Mouse (Mus musculus) spleen, embryonic (tissue): ENCODE measurements at regions not wholly inside any gene's neighbourhood (a gene's known extent, or its start where the extent isn't known, plus 50 kb on each side); places are given as distances from the start of the nearest gene placed in this dataset.

ENCODE experiments used
- CTCF ChIA-PET: fragments of 350-600 bp; sonication (Branson Sonifier 250); formaldehyde crosslinking; loops from one replicate; lab custom pipeline; 2022; lab: Charles Lee

DNA sequence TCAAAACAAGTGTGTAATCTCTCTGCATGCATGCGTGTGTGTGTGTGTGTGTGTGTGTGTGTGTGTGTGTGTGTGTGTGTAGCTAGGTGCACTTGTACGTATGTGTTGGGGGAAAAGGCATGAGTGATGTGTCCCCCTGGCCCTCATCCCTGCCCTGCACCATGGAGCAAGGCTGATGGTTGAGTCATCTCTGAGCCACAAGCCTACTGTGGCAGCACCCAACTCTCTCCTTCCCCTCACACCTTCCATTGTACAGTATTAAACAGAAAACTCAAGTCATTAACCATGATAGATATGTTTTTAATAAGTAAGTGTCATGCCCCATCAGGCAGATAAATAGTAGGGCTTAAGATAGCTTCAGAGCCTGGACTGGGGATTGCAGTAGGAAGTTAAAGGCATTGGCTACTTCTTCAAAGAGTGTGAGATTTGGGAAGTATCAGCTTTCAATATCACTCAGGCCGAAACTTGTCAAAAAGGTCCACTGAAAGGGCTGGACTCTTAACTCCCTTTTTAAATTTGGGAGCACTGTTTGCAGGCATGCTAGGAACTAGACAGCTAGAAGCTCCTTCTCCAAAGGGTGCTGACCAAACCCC, 278.2 kb downstream of the Maf start:
- CTCF ChIA-PET, result interaction anchor here (1.2 kb wide), 1 partner anchor 8 kb away, joined by 3 read pairs; no protein-coding TSS in a partner anchor

DNA sequence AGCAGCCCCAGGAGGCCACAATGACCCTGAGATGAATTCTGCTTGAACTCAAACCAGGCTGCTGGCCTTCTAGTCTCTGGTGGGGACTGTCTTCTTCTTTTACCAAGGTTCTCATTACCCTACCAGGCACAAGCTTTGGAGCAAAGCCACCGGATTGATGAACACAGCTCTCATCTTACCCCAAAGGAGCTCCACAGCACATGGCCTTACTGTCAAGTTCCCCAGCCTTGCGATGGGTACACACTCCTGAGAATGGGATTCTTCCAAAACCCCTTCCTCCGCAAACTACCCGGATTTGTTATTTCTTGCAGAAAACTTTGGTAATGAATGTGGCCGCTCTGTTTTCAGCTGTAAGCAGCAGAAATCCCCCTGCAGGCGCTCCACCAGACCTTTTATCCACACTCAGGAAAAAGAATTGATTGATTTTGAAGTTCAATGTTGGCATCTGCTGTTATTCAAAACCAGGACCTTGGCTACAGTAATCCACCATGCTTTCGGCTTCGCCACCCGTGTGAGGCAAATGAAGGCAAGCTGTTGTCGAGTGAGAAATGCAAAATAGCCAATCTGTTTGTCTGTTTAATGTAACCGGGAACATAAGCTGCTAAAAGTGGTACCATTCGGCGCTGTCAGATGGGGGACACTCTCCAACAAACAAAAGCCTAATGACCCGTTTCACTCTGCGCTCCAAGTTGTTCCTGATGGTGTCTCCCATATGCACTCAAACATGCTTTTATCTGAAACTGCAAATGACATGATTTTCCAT, 278.9 kb downstream of the Maf start:
- CTCF ChIA-PET, result no interaction called here

DNA sequence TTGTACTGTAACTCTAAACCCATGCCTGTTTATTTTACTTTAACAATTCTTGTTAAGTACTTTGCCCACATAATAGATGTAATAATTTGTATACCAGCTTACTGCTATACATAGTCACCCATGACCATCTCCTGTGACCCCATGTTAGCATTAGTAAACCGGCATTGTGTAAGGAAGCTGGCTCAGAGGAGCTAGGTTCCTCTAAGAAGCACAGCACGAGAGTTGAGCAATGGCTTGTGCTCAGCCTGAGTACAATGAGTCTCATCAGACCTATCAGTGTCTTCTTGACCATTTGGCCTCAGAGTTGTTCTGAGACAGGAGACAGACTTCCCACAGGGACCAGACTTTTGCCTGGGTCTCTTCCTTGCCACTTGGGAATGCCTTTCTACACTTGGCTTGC, 279.6 kb downstream of the Maf start:
- CTCF ChIA-PET, result no interaction called here

DNA sequence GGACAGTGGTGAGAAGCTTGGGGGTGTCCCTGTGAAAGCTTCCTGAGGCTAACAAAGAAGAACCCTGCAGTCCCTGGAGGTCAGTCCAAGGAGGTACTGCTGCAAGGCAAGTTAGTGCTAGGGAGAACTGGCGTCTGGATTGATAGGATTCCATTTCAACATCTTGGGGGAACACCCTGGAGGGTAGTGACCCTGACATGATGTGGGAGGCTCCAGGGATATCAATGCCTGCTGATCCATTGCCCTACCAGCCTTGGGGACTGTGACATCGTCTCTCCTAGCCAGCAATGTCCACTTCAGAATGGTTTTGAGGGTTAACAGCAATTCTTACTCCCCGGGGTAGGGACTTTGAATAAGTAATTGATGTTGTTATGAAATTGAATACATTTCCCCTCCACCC, 280.1 kb downstream of the Maf start:
- CTCF ChIA-PET, result no interaction called here

DNA sequence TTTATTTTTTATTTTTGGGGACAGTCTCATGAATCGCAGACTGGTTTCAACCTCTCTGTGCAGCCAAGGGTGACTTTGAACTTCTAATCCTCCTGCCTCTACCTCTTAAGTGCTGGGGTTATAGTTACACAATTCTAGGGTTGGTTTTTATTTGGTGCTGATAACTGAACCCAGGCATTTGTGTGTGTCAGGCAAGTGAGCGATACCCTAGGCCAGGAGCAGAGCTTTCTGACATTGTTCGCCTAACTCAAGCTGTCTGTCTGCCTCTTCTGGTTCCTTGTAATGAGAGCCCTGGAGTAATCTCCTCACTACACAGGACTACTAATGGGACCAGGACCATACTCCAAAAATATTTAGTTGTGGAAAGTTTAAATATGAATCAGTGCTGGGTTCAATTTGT, 281.1 kb downstream of the Maf start:
- CTCF ChIA-PET, result no interaction called here

DNA sequence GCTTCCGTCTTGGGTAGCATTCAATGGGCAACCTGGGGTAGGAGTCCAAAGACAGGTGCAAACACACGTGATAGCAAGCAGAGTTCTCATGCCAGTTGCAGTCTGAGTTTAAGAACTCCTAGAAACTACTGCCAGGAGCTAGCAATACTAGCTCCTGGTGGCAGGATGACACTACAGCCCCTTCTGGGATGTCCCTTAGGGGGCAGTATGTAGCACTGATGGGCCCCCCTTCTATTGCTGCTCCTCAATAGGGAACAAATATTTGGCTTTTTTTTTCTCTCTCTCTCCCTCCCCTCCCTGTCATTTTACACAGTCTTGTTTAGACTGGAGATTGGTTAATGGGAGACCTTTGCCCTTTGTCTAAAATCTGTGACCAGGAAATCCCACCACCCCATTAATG, 282.2 kb downstream of the Maf start:
- CTCF ChIA-PET, result interaction anchor here (0.6 kb wide), 1 partner anchor 966 kb away, joined by 3 read pairs; no protein-coding TSS in a partner anchor

DNA sequence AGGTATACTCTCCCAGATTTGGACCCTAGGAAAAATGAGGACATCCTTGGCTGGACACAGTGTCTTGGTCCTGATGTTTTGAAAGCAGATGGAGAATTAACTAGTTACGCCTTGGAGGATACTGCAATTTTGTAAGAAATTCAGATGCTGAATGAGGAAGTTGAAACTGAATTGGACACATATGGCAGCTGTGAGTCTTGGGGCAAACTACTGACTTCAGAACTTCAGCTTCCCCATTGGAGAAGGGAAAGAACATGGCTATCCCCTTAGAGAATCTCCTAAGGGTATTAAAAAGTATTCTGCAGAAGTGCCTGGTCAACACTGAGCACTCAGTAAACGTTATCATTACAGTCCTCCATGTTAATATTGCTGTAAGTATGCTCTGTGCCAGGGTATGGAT, 283.9 kb downstream of the Maf start:
- CTCF ChIA-PET, result no interaction called here

DNA sequence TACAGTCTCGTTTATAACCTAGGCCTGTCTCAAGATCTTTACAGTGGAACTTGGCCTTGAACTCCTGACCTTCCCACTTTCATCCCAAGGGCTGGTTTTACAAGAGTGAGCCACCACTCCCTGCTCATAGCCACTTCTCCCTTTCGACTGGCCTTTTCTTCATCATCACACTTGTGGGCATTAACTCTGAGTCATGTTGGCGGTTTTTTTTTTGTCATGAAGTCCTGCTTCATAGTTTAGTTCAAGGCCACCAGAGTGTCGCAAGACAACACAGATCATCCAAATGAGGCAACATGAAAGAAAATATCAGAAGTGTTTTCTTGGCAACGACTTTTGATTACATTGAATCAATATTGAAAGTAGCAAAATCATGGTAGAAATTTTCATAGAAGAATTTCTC, 284.5 kb downstream of the Maf start:
- CTCF ChIA-PET, result no interaction called here

DNA sequence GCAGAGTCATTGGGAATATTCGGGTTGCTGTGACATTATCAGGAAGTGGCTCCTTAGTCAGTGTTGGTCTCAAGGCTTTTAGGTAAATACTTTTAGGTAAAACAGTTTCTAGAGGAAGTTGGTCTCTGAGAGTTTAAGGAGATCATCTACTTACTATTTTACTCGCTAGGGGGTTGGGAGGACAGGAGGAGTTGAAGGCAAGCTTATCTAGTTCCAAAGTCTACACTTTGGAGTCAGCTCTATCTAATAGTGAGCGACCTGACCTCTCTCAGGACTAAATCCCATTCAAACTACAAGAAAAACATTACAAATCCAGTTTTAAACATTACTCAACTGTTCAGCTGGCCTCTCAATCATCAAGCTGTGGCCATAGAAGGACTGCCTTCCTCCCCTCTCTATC, 287.1 kb downstream of the Maf start:
- CTCF ChIA-PET, result no interaction called here

DNA sequence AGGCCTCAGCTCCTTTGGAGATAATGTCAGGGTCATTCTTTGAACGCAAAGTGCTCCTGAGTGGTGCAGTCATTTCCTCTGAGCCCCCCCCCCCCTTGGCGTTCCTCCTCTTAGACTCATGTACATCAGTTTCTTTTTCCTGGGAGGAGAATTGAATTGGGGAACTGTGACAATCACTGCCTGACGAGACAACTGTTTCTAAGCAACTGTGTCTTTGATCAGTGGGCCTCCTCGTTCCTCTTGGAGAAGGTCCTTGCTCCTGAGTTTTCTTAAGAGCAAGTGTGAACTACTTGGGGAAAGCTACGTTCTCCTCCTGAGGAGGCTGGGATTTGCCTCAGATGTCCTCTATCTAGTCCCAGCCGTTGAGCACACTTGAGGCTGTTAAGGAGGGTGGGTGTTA, 287.5 kb downstream of the Maf start:
- CTCF ChIA-PET, result interaction anchor here (0.7 kb wide), 1 partner anchor 21 kb away, joined by 3 read pairs; no protein-coding TSS in a partner anchor

DNA sequence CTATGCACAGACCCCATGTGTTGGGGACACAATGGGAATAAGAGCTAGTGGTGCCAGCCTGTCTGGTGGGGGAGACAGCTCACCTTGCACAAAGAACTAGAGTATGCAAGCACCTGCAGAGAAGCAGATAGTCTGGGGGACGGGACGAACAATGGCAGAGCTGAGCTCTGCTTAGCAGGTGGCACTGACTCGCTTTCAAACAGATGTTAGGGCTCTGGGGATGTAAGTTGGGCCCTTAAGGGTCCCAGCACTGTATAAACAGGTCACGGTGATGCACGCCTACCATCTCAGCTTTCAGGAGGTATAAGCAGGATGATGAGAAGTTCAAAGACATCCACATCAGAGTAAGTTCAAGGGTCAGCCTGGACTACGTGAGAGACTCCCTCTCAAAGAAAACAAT, 289.5 kb downstream of the Maf start:
- CTCF ChIA-PET, result interaction anchor here (0.5 to 0.7 kb wide), 2 partner anchors 45 to 234 kb away, joined by 3 to 9 read pairs; no protein-coding TSS in a partner anchor

DNA sequence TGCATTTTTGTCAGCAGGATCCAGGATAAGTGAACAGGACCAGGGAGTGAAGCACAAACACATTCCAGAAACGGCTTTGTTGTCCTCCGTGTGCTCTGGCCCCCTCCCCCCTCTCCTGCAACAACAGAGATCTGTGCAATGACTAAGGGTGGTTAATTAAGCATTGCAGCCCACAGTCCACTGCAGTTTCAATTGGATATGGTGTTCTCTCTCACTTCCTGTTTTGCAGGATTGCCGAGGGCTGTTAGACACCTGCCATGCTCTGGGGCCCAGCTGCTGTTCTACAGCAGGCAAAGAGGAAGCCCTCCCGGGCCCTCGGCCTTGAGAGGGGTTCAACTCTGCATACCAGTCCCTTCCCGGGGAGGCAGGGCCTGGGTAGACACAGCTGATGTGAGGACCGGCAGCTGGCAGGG, 293.5 kb downstream of the Maf start:
- CTCF ChIA-PET, result interaction anchor here (0.6 kb wide), 1 partner anchor 605 kb away, joined by 4 read pairs; no protein-coding TSS in a partner anchor

DNA sequence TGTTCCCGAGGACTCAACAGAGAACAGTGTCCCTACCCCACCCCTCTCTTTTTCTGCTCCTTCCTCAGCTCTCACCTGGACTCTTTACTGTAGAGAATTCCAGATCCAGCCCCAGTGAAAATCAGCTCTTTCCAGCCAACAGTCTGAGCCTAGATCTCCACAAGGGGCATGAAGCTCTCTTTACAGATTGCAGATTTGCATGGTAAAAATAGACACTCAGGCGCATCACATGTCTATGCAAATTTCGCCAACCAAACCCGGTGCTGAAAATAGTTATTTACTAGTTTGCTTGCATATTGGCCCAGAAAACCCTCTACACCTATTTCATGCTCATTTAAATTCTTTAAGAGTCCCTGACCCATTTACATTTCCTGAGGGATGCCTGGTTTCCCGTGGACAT, 295.8 kb downstream of the Maf start:
- CTCF ChIA-PET, result interaction anchor here (0.6 to 1.4 kb wide), 2 partner anchors 10 to 297 kb away, joined by 4 to 5 read pairs; no protein-coding TSS in a partner anchor

DNA sequence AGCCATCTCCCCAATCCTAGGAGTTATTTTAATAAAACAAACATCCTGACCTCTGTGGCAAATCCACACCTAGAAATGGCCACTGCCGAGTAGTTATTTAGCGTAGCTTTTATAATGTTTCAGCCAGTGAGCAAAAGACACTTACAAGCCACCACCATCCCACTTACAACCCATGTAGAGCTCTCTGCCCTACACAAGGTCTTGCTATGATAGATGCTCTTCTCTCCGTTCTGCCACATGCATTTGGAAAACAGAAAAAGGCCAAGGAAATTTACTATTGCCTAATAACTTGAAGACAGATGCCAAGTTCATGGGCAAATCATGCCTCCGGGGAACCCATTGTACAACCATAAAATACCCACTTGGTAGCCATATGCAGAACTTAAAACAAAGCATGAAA, 296.5 kb downstream of the Maf start:
- CTCF ChIA-PET, result interaction anchor here (1.4 kb wide), 1 partner anchor 9 kb away, joined by 5 read pairs; no protein-coding TSS in a partner anchor

DNA sequence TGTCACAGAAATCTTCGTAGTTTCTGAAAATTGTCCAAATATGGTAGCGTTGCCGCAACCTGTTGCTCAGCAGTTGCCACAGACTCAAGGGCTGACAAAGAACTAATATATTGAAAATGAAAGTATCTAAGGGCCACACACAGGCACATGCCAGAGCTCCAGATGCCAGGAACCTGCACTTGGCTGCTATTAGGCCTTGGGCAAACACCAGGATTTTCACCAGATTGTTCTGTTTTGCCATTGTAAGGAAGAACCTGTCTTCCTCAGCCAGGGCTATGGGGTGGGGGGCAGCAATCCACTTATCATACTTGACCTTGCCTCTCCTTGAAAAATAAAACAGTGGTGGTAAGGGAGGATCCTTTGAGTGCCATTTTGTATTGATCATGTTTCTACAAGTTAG, 297.4 kb downstream of the Maf start:
- CTCF ChIA-PET, result interaction anchor here (0.7 kb wide), 1 partner anchor 81 kb away, joined by 12 read pairs; no protein-coding TSS in a partner anchor

DNA sequence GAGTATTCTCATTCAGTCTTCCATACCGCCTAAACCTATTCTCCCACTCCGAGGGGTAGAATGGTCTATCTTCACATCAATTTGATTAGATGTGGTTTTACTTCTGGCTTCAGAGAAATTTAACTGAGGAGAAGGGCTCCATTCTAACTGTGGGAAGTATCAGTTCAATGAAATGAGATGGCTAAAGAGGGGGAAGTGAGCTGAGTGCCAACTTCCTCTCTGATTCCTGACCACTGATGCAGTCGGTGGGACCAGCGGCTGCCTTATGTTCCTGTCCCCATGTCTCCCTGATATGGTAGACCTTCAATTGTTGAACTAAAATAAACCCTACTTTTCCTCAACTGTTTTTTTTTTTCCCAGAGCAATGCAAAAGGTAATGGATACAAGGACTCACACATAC, 300.1 kb downstream of the Maf start:
- CTCF ChIA-PET, result no interaction called here

DNA sequence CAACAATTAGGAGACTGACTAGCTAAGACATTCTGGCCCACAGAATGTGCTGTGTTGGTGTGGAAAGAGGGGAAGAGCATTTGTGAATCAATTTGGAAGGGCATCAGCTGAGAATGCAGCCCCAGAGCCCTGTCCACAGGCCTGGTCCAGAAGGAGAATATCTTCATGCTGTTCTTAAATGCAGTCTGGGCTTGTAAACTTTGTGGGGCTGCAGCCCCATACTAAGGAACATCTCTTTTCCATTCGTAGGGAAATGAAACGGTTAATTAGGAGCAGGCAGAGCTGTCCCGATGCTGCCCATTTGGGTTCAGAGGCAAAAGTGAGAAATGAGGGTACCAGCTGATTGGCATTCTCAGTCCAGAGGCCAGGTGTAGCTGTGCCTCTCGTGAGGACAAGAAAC, 304.0 kb downstream of the Maf start:
- CTCF ChIA-PET, result no interaction called here

DNA sequence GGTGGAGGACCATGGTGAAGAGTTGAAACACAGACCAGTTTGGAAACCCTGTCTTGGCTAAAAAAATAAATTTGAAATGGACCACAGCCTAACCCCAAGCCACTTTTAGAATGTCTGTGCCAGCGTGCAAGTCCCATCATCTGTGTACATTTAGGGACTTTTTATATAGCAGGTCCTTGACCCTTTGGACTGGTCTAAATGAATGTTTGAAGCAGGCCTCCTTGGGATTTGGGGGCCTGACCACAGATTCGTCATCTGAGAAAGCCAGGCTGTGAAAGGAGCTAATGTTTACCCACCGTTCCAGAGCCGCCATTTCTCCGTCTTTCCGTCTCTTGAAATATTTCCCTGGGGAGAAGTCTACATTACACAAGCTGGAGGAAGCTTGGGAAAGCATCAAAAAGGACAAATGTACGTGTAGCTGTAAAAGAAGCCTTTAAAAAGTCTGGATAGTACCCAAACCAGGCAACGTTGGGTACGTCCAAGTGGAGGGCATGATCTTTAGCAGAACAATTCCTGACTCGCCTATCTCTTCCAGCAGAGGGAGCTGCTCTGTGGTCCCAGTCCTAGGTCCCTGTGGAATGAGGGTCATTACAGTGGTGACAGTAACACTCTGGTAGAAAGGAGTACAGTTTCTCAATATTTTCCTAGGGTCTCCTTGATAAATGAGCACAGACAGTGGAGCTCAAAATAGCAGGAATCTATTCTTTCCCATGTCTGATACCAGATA, 305.0 kb downstream of the Maf start:
- CTCF ChIA-PET, result interaction anchor here (0.7 to 0.9 kb wide), 2 partner anchors 9 to 232 kb away, joined by 4 to 5 read pairs; no protein-coding TSS in a partner anchor
